Mouse (Mus musculus) heart, adult 2 months (tissue): ENCODE measurements around the gene Bloc1s6.

Source experiments
- CTCF ChIP-seq: fragments of 200-600 bp; IDR thresholded peaks from 2 replicates; pipeline ENCODE4 v1.8.1; 2022; ENCODE audit warnings: antibody characterized with exemption, mild to moderate bottlenecking, moderate library complexity
- POLR2A ChIP-seq: fragments of 200-500 bp; IDR thresholded peaks from 2 replicates; pipeline ENCODE4 v1.6.1; 2011; ENCODE audit warnings: mild to moderate bottlenecking, low read depth, low read length, control low read depth; ENCODE audit not compliant: insufficient read depth

- TF ChIP-seq CTCF (no peak), POLR2A (no peak)
Measured at GRCm38 (mm10) chr2:122709156-122709555, 29.1 kb upstream of the Bloc1s6 start.
